Mouse (Mus musculus) bone marrow macrophage, adult 2 months (primary cell): ENCODE measurements around the gene Pak3. TPM values are rescaled to one million over a fixed set of nuclear protein-coding genes. Genes with fewer than 3 reads are reported as not detected.

Experiments
- H3K27ac ChIP-seq: 2 replicates; pipeline ENCODE4 v1.5.1; 2012; ENCODE audit warnings: low read depth, low read length; ENCODE audit not compliant: insufficient read depth
- H3K4me1 ChIP-seq: 2 replicates; pipeline ENCODE4 v1.6.1; 2012; ENCODE audit warnings: low read length; ENCODE audit not compliant: control insufficient read depth, insufficient read depth
- H3K4me3 ChIP-seq: 2 replicates; pipeline ENCODE4 v1.5.1; 2012; ENCODE audit warnings: mild to moderate bottlenecking, low read length, moderate library complexity; ENCODE audit not compliant: insufficient read depth
- CTCF ChIP-seq: IDR thresholded peaks from 2 replicates; pipeline ENCODE4 v1.5.1; 2012; ENCODE audit warnings: low read depth, mild to moderate bottlenecking, low read length, moderate library complexity
- POLR2A ChIP-seq: IDR thresholded peaks from 2 replicates; pipeline ENCODE4 v1.6.1; 2012; ENCODE audit warnings: mild to moderate bottlenecking, low read depth, low read length, borderline replicate concordance
- polyA plus RNA-seq: library from polyadenylated mRNA; stranded (reverse); fragments of >200 nt; gene quantifications from 2 replicates; pipeline ENCODE4 v1.2.4, GENCODE M21; 2012; ENCODE audit not compliant: missing spikeins, insufficient read depth, insufficient read length

Gene Pak3
- polyA plus RNA-seq, 1 experiment: not detected

GRCm38 (mm10) chrX:143543186-143543793, 24.9 kb downstream of the Pak3 start:
- Histone ChIP-seq H3K4me1 (no peaks in the 10 kb centered on the region), H3K4me3 (no peak overlapping the region), H3K27ac (no peak overlapping the region)
- TF ChIP-seq CTCF (no peak), POLR2A (no peak)

- TF ChIP-seq CTCF (no peak), POLR2A (no peak)
- H3K27ac ChIP-seq: no peak overlapping the region
- H3K4me1 ChIP-seq: no peaks in the 10 kb centered on the region
- no peak overlapping the region for H3K4me3 ChIP-seq
These were observed 55.3 kb downstream of the Pak3 start for GRCm38 (mm10) chrX:143573691-143574090.

GRCm38 (mm10) chrX:143579925-143580324, 61.5 kb downstream of the Pak3 start:
- H3K4me1 ChIP-seq: no peaks in the 10 kb centered on the region
- no peak overlapping the region for H3K4me3 ChIP-seq
- no peak for TF ChIP-seq POLR2A
- no peak for TF ChIP-seq CTCF
- no peak overlapping the region for H3K27ac ChIP-seq

GRCm38 (mm10) chrX:143580458-143580959, 62.1 kb downstream of the Pak3 start:
- Histone ChIP-seq H3K27ac (no peak overlapping the region), H3K4me3 (no peak overlapping the region), H3K4me1 (no peaks in the 10 kb centered on the region)
- TF ChIP-seq POLR2A (no peak), CTCF (no peak)

- no peak for TF ChIP-seq POLR2A
- no peak for TF ChIP-seq CTCF
- H3K4me3 ChIP-seq: no peak overlapping the region
- H3K4me1 ChIP-seq: no peaks in the 10 kb centered on the region
- H3K27ac ChIP-seq: no peak overlapping the region
These were observed 88.6 kb downstream of the Pak3 start for GRCm38 (mm10) chrX:143606877-143607449.

GRCm38 (mm10) chrX:143618734-143619133, 100.3 kb downstream of the Pak3 start:
- TF ChIP-seq CTCF: no peak
- no peak for TF ChIP-seq POLR2A
- no peaks in the 10 kb centered on the region for H3K4me1 ChIP-seq
- no peak overlapping the region for H3K27ac ChIP-seq
- no peak overlapping the region for H3K4me3 ChIP-seq

GRCm38 (mm10) chrX:143627767-143628166, 109.4 kb downstream of the Pak3 start:
- Histone ChIP-seq H3K4me3 (no peak overlapping the region), H3K27ac (no peak overlapping the region), H3K4me1 (no peaks in the 10 kb centered on the region)
- no peak for TF ChIP-seq POLR2A
- no peak for TF ChIP-seq CTCF

GRCm38 (mm10) chrX:143643936-143644335, 125.5 kb downstream of the Pak3 start:
- Histone ChIP-seq H3K4me3 (no peak overlapping the region), H3K27ac (no peak overlapping the region), H3K4me1 (no peaks in the 10 kb centered on the region)
- TF ChIP-seq POLR2A (no peak), CTCF (no peak)

- no peak overlapping the region for H3K27ac ChIP-seq
- TF ChIP-seq POLR2A: no peak
- no peak for TF ChIP-seq CTCF
These were observed 126.4 kb downstream of the Pak3 start for GRCm38 (mm10) chrX:143644807-143645206.

More at GRCm38 (mm10) chrX:143644807-143645206, 126.4 kb downstream of the Pak3 start:
- no peak overlapping the region for H3K4me3 ChIP-seq
- no peaks in the 10 kb centered on the region for H3K4me1 ChIP-seq
